Mouse (Mus musculus) CD4-positive, CD25-positive, alpha-beta regulatory T cell, adult 2 months (primary cell): ENCODE results near the gene Naa38.
A peak's percentile ranks its signal among the peaks of the same experiment; 100 is the strongest.

Source experiments
- DNase-seq: peaks from one replicate; pipeline ENCODE4 v3.0.0-alpha.2; 2012; ENCODE audit warnings: low read depth, low spot score

Naa38 gene

DNA sequence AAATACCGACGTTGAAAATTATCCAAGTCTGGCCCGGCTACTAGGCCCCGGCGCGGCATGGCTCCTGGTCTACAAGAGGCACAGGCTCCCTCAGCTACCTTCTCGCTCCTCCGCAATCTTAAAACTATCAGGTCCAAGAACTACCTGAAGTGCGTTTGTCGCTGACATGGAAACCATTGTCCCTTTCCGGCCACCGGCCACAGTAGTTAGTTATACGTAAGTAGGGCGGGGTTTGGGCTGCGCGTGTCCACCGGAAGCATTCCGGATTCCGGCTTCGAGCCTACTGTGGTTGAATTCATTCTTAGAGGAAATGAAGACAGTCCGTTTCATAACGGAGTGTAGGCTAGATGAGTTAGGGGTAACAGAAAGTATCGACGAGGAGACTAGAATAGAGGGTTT lies at the start of gene Naa38, which contains the start of gene Cyb5d1:
TSS of gene Naa38 (plus strand) at position 253 of the 399 bp plus-strand sequence.
TSS of gene Cyb5d1 (minus strand) at position 397 of the 399 bp plus-strand sequence.
- DNase-seq = peak; percentile 90

DNA sequence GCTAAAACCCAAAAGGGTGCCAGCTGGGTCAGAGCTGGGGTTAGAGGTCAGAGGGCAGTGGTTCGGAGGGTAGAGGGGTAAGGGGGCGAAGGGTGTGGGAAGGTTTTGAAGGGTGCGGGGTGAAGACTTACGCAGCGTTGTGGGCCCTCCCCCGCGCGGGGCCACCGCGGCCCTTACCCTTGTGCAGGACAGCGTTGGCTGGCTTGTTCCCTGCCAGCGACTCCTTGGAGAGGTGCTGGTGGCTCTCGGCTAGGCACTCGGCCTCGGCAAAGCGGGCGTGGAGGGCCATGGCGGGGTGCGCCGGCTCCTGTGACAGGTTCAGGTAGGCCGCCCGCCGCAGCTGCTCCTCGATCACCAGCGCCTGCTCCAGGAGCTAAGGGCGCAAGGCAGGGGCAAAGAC lies 48.8 kb upstream of the Naa38 start:
- no peak for DNase-seq

DNA sequence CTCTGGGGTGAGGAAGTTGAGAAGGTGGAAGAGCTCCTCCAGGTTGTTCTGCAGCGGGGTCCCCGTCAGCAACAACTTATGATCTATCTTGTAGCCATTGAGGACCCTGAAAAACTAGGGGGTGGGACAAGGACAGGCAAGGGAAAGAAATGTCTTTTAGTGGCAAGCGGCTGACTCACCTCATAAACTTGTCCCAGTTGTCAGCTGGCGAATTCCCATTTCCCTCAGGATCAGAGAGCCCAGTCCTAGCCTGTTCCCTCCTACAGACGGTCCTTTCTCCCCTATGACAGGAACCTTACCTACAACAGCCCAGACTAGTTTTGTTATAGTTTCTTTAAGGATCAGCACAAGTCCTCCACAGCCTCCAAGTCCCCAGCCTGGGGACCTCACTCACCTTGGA lies 38.7 kb upstream of the Naa38 start:
- no peak for DNase-seq

GRCm38 (mm10) chr11:69357690-69358089 lies 37.6 kb upstream of the Naa38 start:
- DNase-seq = no peak

DNA sequence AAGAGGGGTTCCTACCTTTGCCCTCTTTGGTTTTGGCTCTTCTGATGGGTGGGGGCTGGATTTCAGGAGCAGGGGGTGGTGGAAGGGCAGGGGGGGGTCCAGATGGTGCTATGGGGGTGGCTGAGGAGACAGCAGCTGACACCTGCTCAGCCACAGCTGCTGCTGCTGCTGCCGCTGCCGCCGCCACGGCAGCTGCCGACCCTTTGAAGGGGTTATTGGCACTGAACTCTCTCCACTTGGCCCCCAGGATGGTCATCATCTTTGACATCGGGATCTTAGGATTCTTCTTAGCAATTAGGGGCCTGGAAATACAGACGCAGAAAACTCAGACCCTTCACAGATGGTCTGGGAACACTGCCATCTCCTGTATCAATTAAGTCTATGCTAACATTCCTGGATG lies 33.3 kb upstream of the Naa38 start:
- no peak for DNase-seq

- no peak for DNase-seq
These were observed 32.8 kb upstream of the Naa38 start for GRCm38 (mm10) chr11:69362479-69362878.

DNA sequence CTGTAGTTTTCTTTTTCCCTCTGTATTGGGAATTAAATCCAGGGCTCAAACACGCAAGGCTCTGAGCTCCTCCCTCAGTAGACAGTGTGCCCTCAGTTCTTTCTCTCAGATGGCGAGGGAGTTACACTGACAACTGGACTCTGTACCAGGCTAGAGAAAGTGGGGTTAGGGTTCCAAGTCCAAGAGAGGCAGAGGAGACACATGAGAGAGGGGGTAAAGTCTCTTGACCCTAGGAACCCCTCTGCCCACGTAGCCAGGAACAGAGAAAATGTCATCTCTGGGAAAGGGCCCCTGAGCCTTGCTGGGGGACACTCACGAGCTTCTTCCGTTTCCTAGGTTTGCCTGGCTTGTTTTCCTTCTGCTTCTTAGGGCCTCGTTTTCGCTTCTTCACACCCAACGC lies 30.9 kb upstream of the Naa38 start:
- DNase-seq = no peak

DNA sequence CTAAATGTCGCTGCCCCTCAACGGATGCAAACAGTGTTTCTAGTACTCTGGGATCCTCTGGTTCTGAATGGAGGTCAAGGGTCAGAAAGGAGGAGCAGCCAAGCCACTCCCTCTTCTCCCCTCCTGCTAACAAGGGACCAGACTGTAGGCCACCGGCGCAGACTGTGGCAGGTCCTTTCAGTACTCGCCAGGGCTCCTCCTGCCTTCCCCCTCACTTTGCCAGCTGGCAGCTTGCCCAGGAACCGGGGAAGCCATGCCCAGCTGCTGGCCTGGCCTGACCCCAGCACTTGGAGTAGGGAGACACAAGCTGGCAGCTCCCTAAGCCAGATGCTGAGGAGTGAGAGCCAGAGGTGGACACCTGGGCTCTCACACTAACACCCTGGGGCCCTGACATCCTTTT lies 30.4 kb upstream of the Naa38 start:
- peak; percentile 39 for DNase-seq

GRCm38 (mm10) chr11:69365722-69366121 lies 29.6 kb upstream of the Naa38 start:
- peak; percentile 25 for DNase-seq

DNA sequence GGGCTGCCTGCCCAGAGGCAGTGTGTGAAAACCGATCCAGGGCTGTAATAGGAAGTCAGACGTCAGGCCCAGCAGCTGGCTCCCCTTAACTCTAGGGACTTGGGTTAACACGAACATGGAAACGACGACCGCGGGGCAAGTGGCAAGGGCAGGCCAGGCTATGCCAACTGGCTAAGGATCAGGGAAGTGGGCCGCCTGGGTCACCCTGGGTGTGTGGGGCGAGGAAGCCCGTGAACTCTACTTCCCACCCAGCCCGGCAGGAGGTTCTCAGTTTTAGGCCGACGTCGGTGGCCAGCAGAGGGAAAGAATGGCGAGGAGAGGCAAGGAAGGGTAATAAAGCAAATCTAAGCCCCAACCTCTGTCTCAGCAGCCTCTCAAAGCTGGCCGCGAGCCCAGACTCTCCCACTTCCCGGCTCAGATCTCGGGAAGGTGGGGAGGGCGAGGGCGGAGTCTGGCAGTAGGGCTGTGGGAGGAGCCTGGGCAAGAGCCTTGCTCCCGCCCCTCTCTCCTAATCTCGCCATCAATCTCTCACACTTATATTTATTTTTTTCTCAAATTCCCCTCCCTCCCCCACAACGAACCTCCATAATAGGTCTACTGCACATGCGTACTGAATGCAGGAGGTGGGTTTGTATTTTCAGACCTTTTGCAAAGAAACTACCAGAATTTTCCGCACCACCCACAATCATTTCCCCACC lies 29.0 kb upstream of the Naa38 start:
- peak; percentile 97 for DNase-seq

- peak; percentile 69 for DNase-seq
These were observed 28.3 kb upstream of the Naa38 start for GRCm38 (mm10) chr11:69366855-69367615.

DNA sequence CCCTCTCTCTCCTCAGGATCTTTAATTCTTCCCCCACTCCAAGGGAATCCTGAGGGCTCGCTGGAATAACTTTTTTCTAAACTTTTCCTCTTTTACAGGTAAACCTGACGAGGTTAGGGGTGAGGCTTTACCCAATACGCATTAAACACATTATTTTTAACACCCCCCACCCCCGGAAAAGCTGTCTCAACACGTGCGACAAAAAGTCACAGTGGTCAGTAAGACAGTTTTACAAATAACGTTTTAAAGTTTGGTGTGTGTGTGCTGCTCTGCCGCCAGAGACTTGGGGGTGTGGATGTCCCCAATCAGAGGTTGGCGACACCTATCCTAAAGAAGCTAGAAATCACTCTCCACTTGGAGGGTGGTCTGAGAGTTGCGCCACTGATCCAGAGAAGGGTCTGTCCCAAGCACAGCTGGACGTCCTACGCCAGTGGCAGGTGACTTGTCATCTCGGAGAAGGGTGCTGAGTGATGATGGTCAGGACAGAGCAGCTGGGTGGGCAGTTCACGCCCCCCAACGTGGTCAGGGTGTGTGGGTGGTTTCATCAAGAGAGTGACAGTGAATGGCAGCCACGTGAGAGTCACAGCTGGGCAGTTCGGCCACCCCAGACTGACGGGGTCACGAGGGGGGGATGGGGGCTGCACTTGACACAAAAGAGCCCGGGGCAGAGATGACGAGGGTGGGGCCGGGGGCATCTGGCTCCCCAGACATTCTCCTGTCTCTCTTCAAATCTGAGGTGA lies 27.5 kb upstream of the Naa38 start:
- peak; percentile 54 for DNase-seq

DNA sequence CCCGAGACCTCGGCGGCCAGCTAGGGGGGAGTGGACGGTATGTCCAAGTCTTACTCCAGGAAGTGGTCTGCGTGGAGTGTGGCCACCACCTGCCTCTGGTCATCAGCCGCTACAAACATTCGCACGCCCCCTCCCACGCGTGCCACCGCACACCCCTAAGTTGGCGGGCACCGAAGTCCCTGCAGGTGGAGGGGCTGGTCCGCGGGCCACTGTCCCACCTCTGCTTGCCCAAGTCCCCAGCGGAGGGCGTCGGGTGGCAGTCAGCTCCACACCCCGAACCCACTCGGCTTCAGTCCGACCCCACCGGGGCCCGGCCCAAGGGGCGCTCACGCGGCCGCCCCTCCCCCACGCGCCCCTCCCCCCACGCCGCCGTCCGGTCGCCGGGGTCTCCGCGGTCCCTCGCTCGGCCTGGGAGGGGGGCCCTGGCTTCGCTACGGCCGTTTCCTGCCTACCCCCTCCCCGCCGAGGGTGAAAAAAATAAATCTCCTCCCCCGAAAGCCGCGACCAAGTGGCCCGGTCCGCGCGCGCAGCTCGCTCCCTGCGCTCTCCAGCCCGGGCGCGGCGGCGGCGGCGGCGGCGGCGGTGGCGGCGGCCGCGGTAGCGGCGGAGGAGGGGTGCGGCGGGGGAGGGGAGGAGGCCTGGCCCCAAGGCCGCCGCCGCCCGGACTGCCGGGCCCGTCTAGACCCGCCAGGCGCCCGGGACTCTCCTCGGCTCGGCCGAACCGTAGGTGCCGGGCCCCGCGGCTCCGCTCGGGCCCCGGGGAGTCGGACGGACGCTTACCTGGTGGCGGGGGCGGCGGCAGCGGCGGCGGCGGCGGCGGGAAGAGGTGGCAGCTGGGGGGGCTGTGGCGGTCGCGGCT lies 26.7 kb upstream of the Naa38 start:
- DNase-seq = peak; percentile 68

DNA sequence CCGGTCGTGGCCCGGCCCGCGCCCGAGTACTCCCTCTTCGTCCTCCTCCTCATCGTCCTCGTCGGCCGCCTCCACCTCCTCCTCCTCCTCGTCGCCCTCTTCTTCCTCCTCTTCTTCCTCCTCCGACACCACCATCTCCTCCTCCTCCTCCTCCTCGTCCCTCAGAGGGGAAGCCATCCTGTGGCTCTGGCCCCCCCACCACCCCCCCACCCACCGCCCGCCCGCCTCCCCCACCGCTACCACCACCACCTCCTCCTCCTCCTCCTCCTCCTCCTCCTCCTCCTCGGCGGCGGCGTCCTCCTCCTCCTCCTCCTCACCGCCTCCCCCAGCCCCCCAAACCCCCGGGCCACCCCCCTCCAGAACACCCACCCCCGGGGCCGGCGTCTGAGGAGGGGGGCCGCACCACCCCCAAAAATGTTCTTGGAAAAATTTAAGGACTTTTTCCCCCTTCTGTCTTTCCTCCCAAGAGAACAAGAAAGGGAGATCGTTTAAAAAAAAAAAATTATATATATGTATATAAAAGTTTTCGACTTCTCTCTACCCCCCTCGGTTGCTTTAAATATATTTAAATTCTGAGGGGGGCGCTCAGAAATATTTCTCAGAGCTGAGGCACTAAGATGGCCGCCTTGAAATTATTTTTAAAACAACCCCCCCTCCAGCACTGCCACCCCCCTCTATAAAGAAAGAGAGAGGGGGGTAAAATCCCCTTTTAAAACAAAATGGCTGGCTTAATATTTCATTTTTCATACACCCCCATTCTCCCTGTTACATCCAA lies 25.9 kb upstream of the Naa38 start, which contains the start of gene Chd3:
TSS of gene Chd3 (minus strand) at position 192 of the 775 bp plus-strand sequence.
- peak; percentile 44 for DNase-seq

GRCm38 (mm10) chr11:69369990-69370816 lies 25.1 kb upstream of the Naa38 start:
- no peak for DNase-seq

DNA sequence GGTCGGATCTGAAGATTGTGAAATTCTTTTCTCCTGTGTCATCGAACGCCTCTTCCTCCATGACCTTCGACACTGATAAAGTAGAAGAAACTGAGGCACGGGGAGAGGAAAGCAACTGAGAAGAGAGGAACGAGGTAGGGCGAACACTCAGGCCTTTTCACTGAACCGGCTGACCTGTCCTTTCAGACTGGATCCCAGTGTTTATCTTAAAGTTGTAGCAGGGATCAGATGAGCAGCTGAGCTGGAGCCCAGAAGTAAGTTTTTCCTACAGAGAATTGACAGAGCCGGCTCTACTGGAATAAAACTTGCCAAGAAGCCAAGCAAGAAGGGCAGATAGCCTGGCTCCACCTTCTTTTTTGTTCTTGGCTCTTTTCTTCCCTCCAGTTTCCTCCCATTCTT lies 24.5 kb upstream of the Naa38 start:
- DNase-seq = no peak

GRCm38 (mm10) chr11:69371601-69372000 lies 23.7 kb upstream of the Naa38 start:
- DNase-seq = no peak

GRCm38 (mm10) chr11:69372056-69372779 lies 23.1 kb upstream of the Naa38 start:
- DNase-seq = peak; percentile 47

DNA sequence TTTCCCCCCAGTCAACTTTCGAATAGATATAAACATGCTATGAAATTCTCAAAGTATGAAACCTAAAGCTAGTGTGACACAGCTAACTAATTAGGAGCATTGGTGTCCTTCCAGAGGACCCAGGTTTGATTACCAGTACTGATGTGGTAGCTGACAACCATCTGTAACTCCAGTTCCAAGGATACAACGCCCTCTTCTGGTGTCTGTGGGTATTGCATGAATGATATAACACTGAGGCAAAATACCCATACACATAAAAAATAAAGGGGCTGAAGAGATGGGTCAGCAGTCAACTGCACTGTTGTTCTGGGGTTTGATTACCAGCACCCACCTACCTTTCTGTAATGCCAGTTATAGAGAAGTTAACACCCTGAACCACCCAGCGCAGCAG lies 22.5 kb upstream of the Naa38 start:
- DNase-seq = peak; percentile 79
